Mouse (Mus musculus): Measurements from ENCODE around the gene Fcer1a. TPM values are rescaled to one million over a fixed set of nuclear protein-coding genes. Genes with fewer than 3 reads are reported as not detected.
"Not testable (repeated sequence)": the region's sequence is repeated elsewhere in the genome, so short reads cannot be mapped to it uniquely, and the experiment has no call there.

Gene Fcer1a
- total RNA-seq (2021): not detected
- long read RNA-seq, experiment 1: 0 reads
- long read RNA-seq, experiment 2: 0 reads

- intact Hi-C loops (cut with DNase I; ENCODE audit: low total_unique reads): no loop called here
- no peak for DNase-seq
Observed at GRCm38 (mm10) chr1:173227081-173227480, at the start of gene Fcer1a. Gene Fcer1a, minus strand, starts transcription at chr1:173227214.

GRCm38 (mm10) chr1:173265701-173266100 lies 38.7 kb upstream of the Fcer1a start, which contains the start of gene Olfr418:
Gene Olfr418, plus strand, starts transcription at chr1:173266001.
- intact Hi-C loops (cut with DNase I; ENCODE audit: low total_unique reads): no loop called here
- no peak for DNase-seq

- DNase-seq: no peak
- intact Hi-C loops (cut with DNase I; ENCODE audit: low total_unique reads): no loop called here
Observed at GRCm38 (mm10) chr1:173249888-173250287, 22.9 kb upstream of the Fcer1a start.

GRCm38 (mm10) chr1:173237004-173237403 lies 10.0 kb upstream of the Fcer1a start:
- intact Hi-C loops (cut with DNase I; ENCODE audit: low total_unique reads); DNase-seq: not testable (repeated sequence)

- no peak for DNase-seq
- intact Hi-C loops (cut with DNase I; ENCODE audit: low total_unique reads): no loop called here
Observed at GRCm38 (mm10) chr1:173216481-173216880, 10.5 kb downstream of the Fcer1a start.

- intact Hi-C loops (cut with DNase I; ENCODE audit: low total_unique reads): no loop called here
Observed at GRCm38 (mm10) chr1:173212092-173212491, 14.9 kb downstream of the Fcer1a start, which contains the start of gene Olfr1404. Gene Olfr1404, plus strand, starts transcription at chr1:173212392.

GRCm38 (mm10) chr1:173197508-173197907 lies 29.5 kb downstream of the Fcer1a start, which contains the start of gene Olfr218:
Gene Olfr218, plus strand, starts transcription at chr1:173197808.
- DNase-seq: no peak
- intact Hi-C loops (cut with DNase I; ENCODE audit: low total_unique reads): no loop called here

More at GRCm38 (mm10) chr1:173212092-173212491, 14.9 kb downstream of the Fcer1a start, which contains the start of gene Olfr1404:
- no peak for DNase-seq

- DNase-seq: no peak
- intact Hi-C loops (cut with DNase I; ENCODE audit: low total_unique reads): no loop called here
Observed at GRCm38 (mm10) chr1:173196359-173196758, 30.7 kb downstream of the Fcer1a start.

GRCm38 (mm10) chr1:173192059-173192458 lies 35.0 kb downstream of the Fcer1a start:
- DNase-seq: no peak
- intact Hi-C loops (cut with DNase I; ENCODE audit: low total_unique reads): no loop called here

GRCm38 (mm10) chr1:173190540-173190939 lies 36.5 kb downstream of the Fcer1a start, which contains the start of gene Olfr1406:
Gene Olfr1406, minus strand, starts transcription at chr1:173190640.
- intact Hi-C loops (cut with DNase I; ENCODE audit: low total_unique reads): no loop called here
- DNase-seq: no peak

- no peak for DNase-seq
- intact Hi-C loops (cut with DNase I; ENCODE audit: low total_unique reads): no loop called here
Observed at GRCm38 (mm10) chr1:173174154-173174842, 52.7 kb downstream of the Fcer1a start.

Other genes starting within 250 kb of the Fcer1a start
- not detected for gene Olfr1408, start 89.8 kb downstream of the Fcer1a start, total RNA-seq (2021)
- gene Olfr1406, start 36.6 kb downstream of the Fcer1a start, total RNA-seq (2021): not detected
- gene Olfr218, start 29.4 kb downstream of the Fcer1a start, total RNA-seq (2021): not detected
- not detected for gene Olfr1404, start 14.8 kb downstream of the Fcer1a start, total RNA-seq (2021)
- gene Olfr418, start 38.8 kb upstream of the Fcer1a start, total RNA-seq (2021): not detected
- gene Mptx2, start 50.6 kb upstream of the Fcer1a start, total RNA-seq (2021): not detected
- gene Ackr1, start 106.5 kb upstream of the Fcer1a start, total RNA-seq (2021): 1 to 10 TPM; 5.1 to 7.9 TPM
- gene Aim2, start 123.7 kb upstream of the Fcer1a start, total RNA-seq (2021): under 1 TPM; 0.35 to 0.69 TPM
- gene Cadm3, start 140.5 kb upstream of the Fcer1a start, total RNA-seq (2021): 10 to 100 TPM; 15.4 to 21.4 TPM